Mouse (Mus musculus): Measurements from ENCODE around the gene Ift81. TPM values are rescaled to one million over a fixed set of nuclear protein-coding genes. Genes with fewer than 3 reads are reported as not detected.

The Ift81 gene
- polyA plus RNA-seq, 2 experiments: 0.93 to 2.2 TPM

- Histone ChIP-seq H3K27me3 (ENCODE audit: control insufficient read depth, insufficient read depth, low read length) (no peaks in the 10 kb centered on the region), H3K4me3 (ENCODE audit: insufficient read depth in 1 of 2, low read depth in 2 of 2, low read length in 2 of 2) (no peak overlapping the region), H3K9ac (replicated peaks) (no peak overlapping the region), H3K36me3 (replicated peaks; ENCODE audit: control insufficient read depth, insufficient read depth, low read depth) (no peaks in the 10 kb centered on the region), H3K27ac (no peak overlapping the region), H3K4me2 (ENCODE audit: low read depth) (no peak overlapping the region), H3K9me3 (ENCODE audit: control insufficient read depth, low read length) (no peaks in the 10 kb centered on the region), H3K4me1 (replicated peaks; ENCODE audit: control insufficient read depth in 2 of 2, insufficient read depth in 2 of 2, low read length in 1 of 2) (peaks cover 0 to 9% of the 10 kb centered on the region in 2 experiments; a peak in 1 of 4 replicates)
- no peak for DNase-seq (ENCODE audit: low read depth in 3 of 3, low spot score in 3 of 3)
- ATAC-seq (ENCODE audit: insufficient read depth): no peak
- WGBS (ENCODE audit: insufficient replicate concordance): 70% methylated on average over 2 of the region's 2 CpGs
- no peak for TF ChIP-seq EP300 (IDR thresholded peaks at IDR 0.05; ENCODE audit: low read depth)
- TF ChIP-seq CTCF (IDR thresholded peaks at IDR 0.05; ENCODE audit: low read depth): no peak
These were observed 9.4 kb downstream of the Ift81 start for GRCm38 (mm10) chr5:122604894-122605293.

DNA sequence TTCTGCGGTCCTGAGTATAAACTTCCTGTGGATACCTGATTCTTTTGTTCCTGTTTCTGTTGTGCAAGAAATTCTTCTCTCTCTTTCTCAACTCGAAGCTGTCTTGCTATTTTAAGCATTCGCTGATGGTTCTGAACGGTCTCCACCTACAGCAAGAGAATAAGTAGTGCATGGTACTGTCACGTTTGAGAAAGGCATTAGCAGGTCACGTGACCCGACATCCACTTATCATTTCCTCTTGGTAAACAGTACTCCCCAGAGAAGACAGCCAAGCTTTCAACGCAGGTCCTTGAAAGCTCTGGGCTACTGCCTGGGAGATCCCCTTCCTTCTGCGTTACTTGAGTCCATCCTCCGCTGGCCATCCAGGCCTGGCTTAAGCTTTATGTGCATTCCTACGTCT, 12.1 kb downstream of the Ift81 start:
- Histone ChIP-seq H3K9me3 (ENCODE audit: control insufficient read depth, low read length) (no peaks in the 10 kb centered on the region), H3K9ac (replicated peaks) (no peak overlapping the region), H3K4me1 (replicated peaks; ENCODE audit: control insufficient read depth in 2 of 2, insufficient read depth in 2 of 2, low read length in 1 of 2) (peaks cover 0 to 9% of the 10 kb centered on the region in 2 experiments; a peak in 1 of 4 replicates), H3K4me3 (ENCODE audit: insufficient read depth in 1 of 2, low read depth in 2 of 2, low read length in 2 of 2) (no peak overlapping the region), H3K36me3 (replicated peaks; ENCODE audit: control insufficient read depth, insufficient read depth, low read depth) (no peaks in the 10 kb centered on the region), H3K4me2 (ENCODE audit: low read depth) (no peak overlapping the region), H3K27ac (no peak overlapping the region), H3K27me3 (ENCODE audit: control insufficient read depth, insufficient read depth, low read length) (no peaks in the 10 kb centered on the region)
- ATAC-seq (ENCODE audit: insufficient read depth) (no peak), DNase-seq (ENCODE audit: low read depth in 3 of 3, low spot score in 3 of 3) (peak in 1 of 3 experiments; percentile 48)
- no peak for TF ChIP-seq EP300 (IDR thresholded peaks at IDR 0.05; ENCODE audit: low read depth)
- TF ChIP-seq CTCF (IDR thresholded peaks at IDR 0.05; ENCODE audit: low read depth): no peak
- 24% methylated on average over 11 of the region's 11 CpGs for WGBS (ENCODE audit: insufficient replicate concordance)

- no peak for ATAC-seq (ENCODE audit: insufficient read depth)
- 62% methylated on average over 4 of the region's 4 CpGs for WGBS (ENCODE audit: insufficient replicate concordance)
- Histone ChIP-seq H3K27ac (no peak overlapping the region), H3K9me3 (ENCODE audit: control insufficient read depth, low read length) (no peaks in the 10 kb centered on the region), H3K36me3 (replicated peaks; ENCODE audit: control insufficient read depth, insufficient read depth, low read depth) (no peaks in the 10 kb centered on the region), H3K4me1 (replicated peaks; ENCODE audit: control insufficient read depth in 2 of 2, insufficient read depth in 2 of 2, low read length in 1 of 2) (no peaks in the 10 kb centered on the region), H3K4me3 (ENCODE audit: insufficient read depth in 1 of 2, low read depth in 2 of 2, low read length in 2 of 2) (no peak overlapping the region), H3K4me2 (ENCODE audit: low read depth) (no peak overlapping the region), H3K9ac (replicated peaks) (no peak overlapping the region), H3K27me3 (ENCODE audit: control insufficient read depth, insufficient read depth, low read length) (no peaks in the 10 kb centered on the region)
- TF ChIP-seq CTCF (IDR thresholded peaks at IDR 0.05; ENCODE audit: low read depth) (no peak), EP300 (IDR thresholded peaks at IDR 0.05; ENCODE audit: low read depth) (no peak)
- no peak for DNase-seq (ENCODE audit: low read depth in 3 of 3, low spot score in 3 of 3)
These were observed 18.8 kb downstream of the Ift81 start for GRCm38 (mm10) chr5:122595470-122595869.

DNA sequence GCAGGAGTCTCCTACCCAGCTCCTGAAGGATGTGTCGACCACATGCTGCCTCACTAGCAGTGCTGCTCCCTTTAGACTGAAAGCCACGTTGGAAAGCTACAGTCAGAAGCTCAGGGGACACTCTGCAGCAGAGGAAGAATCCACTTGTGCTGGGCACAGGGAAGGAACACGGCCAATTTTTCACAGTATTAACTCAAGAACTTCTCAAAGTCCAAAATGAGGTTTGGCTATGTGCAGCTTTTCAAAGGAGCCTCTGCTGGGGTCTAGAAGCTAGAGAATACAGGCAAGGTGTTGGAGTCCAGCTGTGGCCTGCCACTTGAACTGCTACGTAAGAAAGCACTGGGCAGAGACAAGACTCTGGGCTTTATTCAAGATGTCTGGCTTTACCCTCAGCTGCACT, 24.4 kb downstream of the Ift81 start:
- H3K4me2 ChIP-seq (ENCODE audit: low read depth): no peak overlapping the region
- TF ChIP-seq CTCF (IDR thresholded peaks at IDR 0.05; ENCODE audit: low read depth) (no peak), EP300 (IDR thresholded peaks at IDR 0.05; ENCODE audit: low read depth) (no peak)
- no peak overlapping the region for H3K9ac ChIP-seq (replicated peaks)
- H3K4me1 ChIP-seq (replicated peaks; ENCODE audit: control insufficient read depth in 2 of 2, insufficient read depth in 2 of 2, low read length in 1 of 2): no peaks in the 10 kb centered on the region
- H3K4me3 ChIP-seq (ENCODE audit: insufficient read depth in 1 of 2, low read depth in 2 of 2, low read length in 2 of 2): no peak overlapping the region
- no peaks in the 10 kb centered on the region for H3K27me3 ChIP-seq (ENCODE audit: control insufficient read depth, insufficient read depth, low read length)
- no peaks in the 10 kb centered on the region for H3K9me3 ChIP-seq (ENCODE audit: control insufficient read depth, low read length)
- H3K27ac ChIP-seq: no peak overlapping the region
- ATAC-seq (ENCODE audit: insufficient read depth) (no peak), DNase-seq (ENCODE audit: low read depth in 3 of 3, low spot score in 3 of 3) (no peak)
- 52% methylated on average over 4 of the region's 4 CpGs for WGBS (ENCODE audit: insufficient replicate concordance)
- H3K36me3 ChIP-seq (replicated peaks; ENCODE audit: control insufficient read depth, insufficient read depth, low read depth): no peaks in the 10 kb centered on the region

- ATAC-seq (ENCODE audit: insufficient read depth) (no peak), DNase-seq (ENCODE audit: low read depth in 3 of 3, low spot score in 3 of 3) (no peak)
- H3K9me3 ChIP-seq (ENCODE audit: control insufficient read depth, low read length): no peaks in the 10 kb centered on the region
- TF ChIP-seq EP300 (IDR thresholded peaks at IDR 0.05; ENCODE audit: low read depth): no peak
- TF ChIP-seq CTCF (IDR thresholded peaks at IDR 0.05; ENCODE audit: low read depth): no peak
- no peak overlapping the region for H3K4me3 ChIP-seq (ENCODE audit: insufficient read depth in 1 of 2, low read depth in 2 of 2, low read length in 2 of 2)
- no peak overlapping the region for H3K27ac ChIP-seq
- no peaks in the 10 kb centered on the region for H3K4me1 ChIP-seq (replicated peaks; ENCODE audit: control insufficient read depth in 2 of 2, insufficient read depth in 2 of 2, low read length in 1 of 2)
- 63% methylated on average over 9 of the region's 9 CpGs for WGBS (ENCODE audit: insufficient replicate concordance)
- no peak overlapping the region for H3K9ac ChIP-seq (replicated peaks)
- no peaks in the 10 kb centered on the region for H3K36me3 ChIP-seq (replicated peaks; ENCODE audit: control insufficient read depth, insufficient read depth, low read depth)
- no peak overlapping the region for H3K4me2 ChIP-seq (ENCODE audit: low read depth)
- H3K27me3 ChIP-seq (ENCODE audit: control insufficient read depth, insufficient read depth, low read length): no peaks in the 10 kb centered on the region
These were observed 28.8 kb downstream of the Ift81 start for GRCm38 (mm10) chr5:122585546-122585945.
